Mouse (Mus musculus): ENCODE measurements around the gene Enox1. TPM values are rescaled to one million over a fixed set of nuclear protein-coding genes. Genes with fewer than 3 reads are reported as not detected.

Gene Enox1
- polyA plus RNA-seq, 1 experiment, result 3.1 TPM

GRCm38 (mm10) chr14:77636931-77637330 lies 480.4 kb downstream of the Enox1 start:
- Histone ChIP-seq H3K9ac (ENCODE audit: low read depth, poor library complexity, severe bottlenecking) (no peak overlapping the region), H3K9me3 (replicated peaks; ENCODE audit: control insufficient read depth, insufficient read depth, low read length, poor library complexity, severe bottlenecking) (no peaks in the 10 kb centered on the region), H3K27me3 (ENCODE audit: control insufficient read depth, insufficient read depth, low read length, poor library complexity, severe bottlenecking) (no peaks in the 10 kb centered on the region), H3K4me3 (ENCODE audit: low read depth, low read length) (no peak overlapping the region), H3K36me3 (ENCODE audit: control insufficient read depth, insufficient read depth, low read length, poor library complexity, severe bottlenecking) (peaks cover 9% of the 10 kb centered on the region; the same call in 1 of the 2 replicates), H3K27ac (ENCODE audit: insufficient read depth, low read length) (no peak overlapping the region), H3K4me1 (ENCODE audit: control insufficient read depth, insufficient read depth, low read length) (no peaks in the 10 kb centered on the region)
- no peak for TF ChIP-seq CTCF (IDR thresholded peaks at IDR 0.05; ENCODE audit: low read depth, low read length)
- TF ChIP-seq EP300 (IDR thresholded peaks at IDR 0.05; ENCODE audit: insufficient read depth, low read depth, low read length), result no peak
- no peak for TF ChIP-seq POLR2A (IDR thresholded peaks at IDR 0.05; ENCODE audit: insufficient read depth, low read length)

- H3K36me3 ChIP-seq (ENCODE audit: control insufficient read depth, insufficient read depth, low read length, poor library complexity, severe bottlenecking), result peaks cover 11% of the 10 kb centered on the region; the same call in 1 of the 2 replicates
- H3K27ac ChIP-seq (ENCODE audit: insufficient read depth, low read length), result no peak overlapping the region
- no peak for TF ChIP-seq POLR2A (IDR thresholded peaks at IDR 0.05; ENCODE audit: insufficient read depth, low read length)
- no peak for TF ChIP-seq EP300 (IDR thresholded peaks at IDR 0.05; ENCODE audit: insufficient read depth, low read depth, low read length)
- TF ChIP-seq CTCF (IDR thresholded peaks at IDR 0.05; ENCODE audit: low read depth, low read length), result no peak
- H3K9ac ChIP-seq (ENCODE audit: low read depth, poor library complexity, severe bottlenecking), result no peak overlapping the region
- no peaks in the 10 kb centered on the region for H3K27me3 ChIP-seq (ENCODE audit: control insufficient read depth, insufficient read depth, low read length, poor library complexity, severe bottlenecking)
- no peak overlapping the region for H3K4me3 ChIP-seq (ENCODE audit: low read depth, low read length)
- H3K4me1 ChIP-seq (ENCODE audit: control insufficient read depth, insufficient read depth, low read length), result no peaks in the 10 kb centered on the region
- no peaks in the 10 kb centered on the region for H3K9me3 ChIP-seq (replicated peaks; ENCODE audit: control insufficient read depth, insufficient read depth, low read length, poor library complexity, severe bottlenecking)
These were observed 481.6 kb downstream of the Enox1 start for GRCm38 (mm10) chr14:77638148-77638547.

- TF ChIP-seq CTCF (IDR thresholded peaks at IDR 0.05; ENCODE audit: low read depth, low read length) (no peak), POLR2A (IDR thresholded peaks at IDR 0.05; ENCODE audit: insufficient read depth, low read length) (no peak)
- H3K4me3 ChIP-seq (ENCODE audit: low read depth, low read length), result no peak overlapping the region
- H3K9me3 ChIP-seq (replicated peaks; ENCODE audit: control insufficient read depth, insufficient read depth, low read length, poor library complexity, severe bottlenecking), result no peaks in the 10 kb centered on the region
- H3K36me3 ChIP-seq (ENCODE audit: control insufficient read depth, insufficient read depth, low read length, poor library complexity, severe bottlenecking), result peaks cover 15% of the 10 kb centered on the region; the same call in 1 of the 2 replicates
- no peaks in the 10 kb centered on the region for H3K4me1 ChIP-seq (ENCODE audit: control insufficient read depth, insufficient read depth, low read length)
- H3K27me3 ChIP-seq (ENCODE audit: control insufficient read depth, insufficient read depth, low read length, poor library complexity, severe bottlenecking), result no peaks in the 10 kb centered on the region
- no peak overlapping the region for H3K9ac ChIP-seq (ENCODE audit: low read depth, poor library complexity, severe bottlenecking)
- no peak overlapping the region for H3K27ac ChIP-seq (ENCODE audit: insufficient read depth, low read length)
These were observed 482.1 kb downstream of the Enox1 start for GRCm38 (mm10) chr14:77638616-77639015.

GRCm38 (mm10) chr14:77639586-77639985 lies 483.0 kb downstream of the Enox1 start:
- Histone ChIP-seq H3K36me3 (ENCODE audit: control insufficient read depth, insufficient read depth, low read length, poor library complexity, severe bottlenecking) (peaks cover 15% of the 10 kb centered on the region; the same call in 1 of the 2 replicates), H3K4me1 (ENCODE audit: control insufficient read depth, insufficient read depth, low read length) (no peaks in the 10 kb centered on the region), H3K9ac (ENCODE audit: low read depth, poor library complexity, severe bottlenecking) (no peak overlapping the region), H3K9me3 (replicated peaks; ENCODE audit: control insufficient read depth, insufficient read depth, low read length, poor library complexity, severe bottlenecking) (no peaks in the 10 kb centered on the region), H3K27me3 (ENCODE audit: control insufficient read depth, insufficient read depth, low read length, poor library complexity, severe bottlenecking) (no peaks in the 10 kb centered on the region), H3K4me3 (ENCODE audit: low read depth, low read length) (no peak overlapping the region), H3K27ac (ENCODE audit: insufficient read depth, low read length) (no peak overlapping the region)
- TF ChIP-seq EP300 (IDR thresholded peaks at IDR 0.05; ENCODE audit: insufficient read depth, low read depth, low read length) (no peak), CTCF (IDR thresholded peaks at IDR 0.05; ENCODE audit: low read depth, low read length) (no peak), POLR2A (IDR thresholded peaks at IDR 0.05; ENCODE audit: insufficient read depth, low read length) (no peak)

DNA sequence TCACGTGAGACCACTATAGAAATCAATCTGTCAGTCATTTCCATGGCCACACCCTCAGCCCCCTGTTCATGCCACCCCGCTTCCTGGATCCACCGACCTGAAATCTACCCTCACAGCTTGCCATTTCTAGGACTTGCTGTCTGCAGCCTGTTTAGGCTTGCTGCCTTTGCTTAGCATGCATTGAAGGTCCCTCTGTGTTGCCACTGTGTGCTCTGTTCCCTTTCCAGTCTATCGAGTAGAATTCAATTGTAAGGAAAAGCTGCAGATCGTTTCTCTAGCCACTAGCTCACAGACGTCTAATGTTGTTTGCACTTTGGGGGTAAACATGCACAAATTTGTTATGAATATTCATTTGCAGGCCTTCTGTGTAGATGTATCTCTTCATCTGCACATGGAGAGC lies 485.8 kb downstream of the Enox1 start:
- Histone ChIP-seq H3K27me3 (ENCODE audit: control insufficient read depth, insufficient read depth, low read length, poor library complexity, severe bottlenecking) (no peaks in the 10 kb centered on the region), H3K27ac (ENCODE audit: insufficient read depth, low read length) (no peak overlapping the region), H3K36me3 (ENCODE audit: control insufficient read depth, insufficient read depth, low read length, poor library complexity, severe bottlenecking) (peaks cover 15% of the 10 kb centered on the region; the same call in 1 of the 2 replicates), H3K4me1 (ENCODE audit: control insufficient read depth, insufficient read depth, low read length) (no peaks in the 10 kb centered on the region), H3K4me3 (ENCODE audit: low read depth, low read length) (no peak overlapping the region), H3K9ac (ENCODE audit: low read depth, poor library complexity, severe bottlenecking) (no peak overlapping the region), H3K9me3 (replicated peaks; ENCODE audit: control insufficient read depth, insufficient read depth, low read length, poor library complexity, severe bottlenecking) (peaks cover 8% of the 10 kb centered on the region; the same call in 1 of the 2 replicates)
- TF ChIP-seq POLR2A (IDR thresholded peaks at IDR 0.05; ENCODE audit: insufficient read depth, low read length) (no peak), CTCF (IDR thresholded peaks at IDR 0.05; ENCODE audit: low read depth, low read length) (no peak), EP300 (IDR thresholded peaks at IDR 0.05; ENCODE audit: insufficient read depth, low read depth, low read length) (no peak)

- no peak overlapping the region for H3K9ac ChIP-seq (ENCODE audit: low read depth, poor library complexity, severe bottlenecking)
- no peak overlapping the region for H3K27ac ChIP-seq (ENCODE audit: insufficient read depth, low read length)
- no peak overlapping the region for H3K4me3 ChIP-seq (ENCODE audit: low read depth, low read length)
- H3K9me3 ChIP-seq (replicated peaks; ENCODE audit: control insufficient read depth, insufficient read depth, low read length, poor library complexity, severe bottlenecking), result peaks cover 8% of the 10 kb centered on the region; the same call in 1 of the 2 replicates
- peaks cover 6% of the 10 kb centered on the region; the same call in 1 of the 2 replicates for H3K36me3 ChIP-seq (ENCODE audit: control insufficient read depth, insufficient read depth, low read length, poor library complexity, severe bottlenecking)
- H3K27me3 ChIP-seq (ENCODE audit: control insufficient read depth, insufficient read depth, low read length, poor library complexity, severe bottlenecking), result no peaks in the 10 kb centered on the region
- peaks cover 2% of the 10 kb centered on the region for H3K4me1 ChIP-seq (ENCODE audit: control insufficient read depth, insufficient read depth, low read length)
- no peak for TF ChIP-seq CTCF (IDR thresholded peaks at IDR 0.05; ENCODE audit: low read depth, low read length)
- TF ChIP-seq POLR2A (IDR thresholded peaks at IDR 0.05; ENCODE audit: insufficient read depth, low read length), result no peak
- no peak for TF ChIP-seq EP300 (IDR thresholded peaks at IDR 0.05; ENCODE audit: insufficient read depth, low read depth, low read length)
These were observed 489.6 kb downstream of the Enox1 start for GRCm38 (mm10) chr14:77646196-77646595.

Data from ES-Bruce4 (cell line).